Mouse (Mus musculus) C2C12 (cell line): ENCODE measurements at regions not wholly inside any gene's neighbourhood (a gene's known extent, or its start where the extent isn't known, plus 50 kb on each side); places are given as distances from the start of the nearest gene placed in this dataset.

Source experiments
- CEBPB ChIP-seq: IDR thresholded peaks from one replicate; pipeline ENCODE4 v1.6.1; 2011; ENCODE audit warnings: low read depth, mild to moderate bottlenecking, control low read depth, moderate library complexity
- CTCF ChIP-seq: IDR thresholded peaks from one replicate; pipeline ENCODE4 v1.5.1; 2011; ENCODE audit not compliant: control insufficient read depth, insufficient read depth, insufficient read length
- FOSL1 ChIP-seq: IDR thresholded peaks from one replicate; pipeline ENCODE4 v1.8.0; 2011; ENCODE audit warnings: mild to moderate bottlenecking, low read length; ENCODE audit not compliant: poor library complexity, insufficient read depth, severe bottlenecking
- MAX ChIP-seq: IDR thresholded peaks from one replicate; pipeline ENCODE4 v1.6.1; 2011; ENCODE audit warnings: mild to moderate bottlenecking, control low read depth
- MYOD1 ChIP-seq: IDR thresholded peaks from one replicate; pipeline ENCODE4 v1.6.1; 2011; ENCODE audit warnings: low read depth; ENCODE audit not compliant: control insufficient read depth, insufficient read length
- MYOG ChIP-seq: IDR thresholded peaks from one replicate; pipeline ENCODE4 v1.6.1; 2011; ENCODE audit not compliant: control insufficient read depth, insufficient read length; ENCODE audit errors: extremely low read depth
- USF1 ChIP-seq: IDR thresholded peaks from one replicate; pipeline ENCODE4 v1.6.1; 2011; ENCODE audit warnings: low read depth, mild to moderate bottlenecking, control low read depth, moderate library complexity

GRCm38 (mm10) chr13:78937389-78938350 is 738.1 kb upstream of the Nr2f1 start:
- TF ChIP-seq CTCF = no peak
- TF ChIP-seq CEBPB = no peak
- no peak for TF ChIP-seq MAX
- TF ChIP-seq USF1 = no peak
- TF ChIP-seq MYOG = no peak
- TF ChIP-seq FOSL1 = no peak
- TF ChIP-seq MYOD1 = no peak
